Mouse (Mus musculus) midbrain, embryonic 14.5 days (tissue): ENCODE data around the gene Tmem200a. TPM values are rescaled to one million over a fixed set of nuclear protein-coding genes. Genes with fewer than 3 reads are reported as not detected.

ENCODE experiments used
- ATAC-seq: fragments of 200-750 bp; cut with Nextera tagmentation; 2 replicates; pipeline ENCODE4 v1.8.0; 2017; ENCODE audit warnings: moderate number of reproducible peaks, moderate library complexity; ENCODE audit not compliant: low FRiP score, low TSS enrichment
- DNase-seq: peaks from one replicate; pipeline ENCODE4 v3.0.0-alpha.2; 2015
- H3K27ac ChIP-seq: fragments of 300-500 bp; sonication (generic); replicated peaks from 2 replicates; pipeline ENCODE4 v1.5.1; 2014; ENCODE audit warnings: mild to moderate bottlenecking, low read depth, low read length, moderate library complexity
- H3K27me3 ChIP-seq: fragments of 300-500 bp; sonication (generic); 2 replicates; pipeline ENCODE4 v1.6.1; 2014; ENCODE audit warnings: low read length, control low read depth, mixed read lengths; ENCODE audit not compliant: control insufficient read depth, insufficient read depth
- H3K36me3 ChIP-seq: fragments of 300-500 bp; sonication (generic); 2 replicates; pipeline ENCODE4 v1.6.1; 2014; ENCODE audit warnings: low read length, control low read depth; ENCODE audit not compliant: control insufficient read depth, insufficient read depth
- H3K4me1 ChIP-seq: fragments of 300-500 bp; sonication (generic); 2 replicates; pipeline ENCODE4 v1.6.1; 2014; ENCODE audit warnings: mild to moderate bottlenecking, antibody characterized with exemption, low read length, control low read depth; ENCODE audit not compliant: control insufficient read depth, insufficient read depth
- H3K4me2 ChIP-seq: fragments of 300-500 bp; sonication (generic); 2 replicates; pipeline ENCODE4 v1.6.1; 2014; ENCODE audit warnings: mild to moderate bottlenecking, low read length, moderate library complexity
- H3K4me3 ChIP-seq: fragments of 300-500 bp; sonication (generic); replicated peaks from 2 replicates; pipeline ENCODE4 v1.5.1; 2014; ENCODE audit warnings: low read depth, low read length
- H3K9ac ChIP-seq: fragments of 300-500 bp; sonication (generic); replicated peaks from 2 replicates; pipeline ENCODE4 v1.6.1; 2014; ENCODE audit warnings: mild to moderate bottlenecking, low read length, moderate library complexity
- H3K9me3 ChIP-seq: fragments of 300-500 bp; sonication (generic); 2 replicates; pipeline ENCODE4 v1.6.1; 2016; ENCODE audit warnings: low read length, control low read depth, mixed read lengths; ENCODE audit not compliant: control insufficient read depth
- WGBS: fragments of 180-500 bp; shearing (Covaris S2); extraction: QIAGEN DNeasy Blood & Tissue Kit; methylation state at CpG from one replicate; pipeline ENCODE4 v1.1.7; 2014; 5-methylcytosine and 5-hydroxymethylcytosine counted together
- polyA plus RNA-seq: library from polyadenylated mRNA; unstranded; fragments of >200 nt; fragmentation: Nextera tagmentation; extraction: Ambion mirVana; gene quantifications from 2 replicates; pipeline ENCODE4 v1.2.1, GENCODE M21; 2014

Tmem200a gene
- polyA plus RNA-seq, 1 experiment from 2014 or later = 37.7 TPM

- Histone ChIP-seq H3K4me3 (no peak overlapping the region), H3K27me3 (no peaks in the 10 kb centered on the region), H3K27ac (no peak overlapping the region), H3K9ac (no peak overlapping the region), H3K9me3 (no peaks in the 10 kb centered on the region), H3K4me2 (no peak overlapping the region), H3K4me1 (no peaks in the 10 kb centered on the region), H3K36me3 (no peaks in the 10 kb centered on the region)
- DNase-seq = no peak
- WGBS = 64% methylated on average over 3 of the region's 3 CpGs
- ATAC-seq = no peak
Measured at GRCm38 (mm10) chr10:25954641-25955228, 124.1 kb downstream of the Tmem200a start.

- 89% methylated on average over 7 of the region's 7 CpGs for WGBS
- Histone ChIP-seq H3K27ac (no peak overlapping the region), H3K27me3 (no peaks in the 10 kb centered on the region), H3K4me2 (no peak overlapping the region), H3K4me3 (no peak overlapping the region), H3K9ac (no peak overlapping the region), H3K9me3 (no peaks in the 10 kb centered on the region), H3K36me3 (no peaks in the 10 kb centered on the region), H3K4me1 (no peaks in the 10 kb centered on the region)
- DNase-seq = no peak
- ATAC-seq = no peak
Measured at GRCm38 (mm10) chr10:25952838-25953237, 126.0 kb downstream of the Tmem200a start.

GRCm38 (mm10) chr10:25952150-25952549, 126.7 kb downstream of the Tmem200a start:
- no peak for ATAC-seq
- no peaks in the 10 kb centered on the region for H3K27me3 ChIP-seq
- 89% methylated on average over 6 of the region's 6 CpGs for WGBS

DNA sequence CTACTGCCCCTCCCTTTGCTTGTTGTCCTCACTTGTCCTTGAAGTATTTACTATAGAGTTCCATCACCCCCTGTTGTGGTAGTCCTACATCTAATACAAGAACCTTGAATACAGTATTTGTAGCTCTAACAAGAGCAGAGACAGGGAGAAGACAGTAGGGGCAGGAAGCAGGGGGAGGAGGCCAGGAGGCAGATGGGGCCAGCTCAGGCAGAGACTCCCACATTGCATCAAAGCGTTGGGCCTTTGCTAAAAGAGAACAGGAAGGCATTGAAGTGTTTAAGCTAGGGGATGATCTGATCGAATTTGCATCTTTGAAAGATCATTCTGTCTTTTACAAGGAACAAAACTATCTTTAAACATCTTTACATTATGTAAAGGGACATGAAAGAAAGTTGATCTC, 133.0 kb downstream of the Tmem200a start:
- Histone ChIP-seq H3K4me1 (no peaks in the 10 kb centered on the region), H3K27ac (no peak overlapping the region), H3K9ac (no peak overlapping the region), H3K36me3 (no peaks in the 10 kb centered on the region), H3K4me3 (no peak overlapping the region), H3K27me3 (no peaks in the 10 kb centered on the region), H3K4me2 (no peak overlapping the region), H3K9me3 (no peaks in the 10 kb centered on the region)
- ATAC-seq (no peak), DNase-seq (no peak)
- 69% methylated on average over 2 of the region's 2 CpGs for WGBS

More at GRCm38 (mm10) chr10:25952150-25952549, 126.7 kb downstream of the Tmem200a start:
- Histone ChIP-seq H3K4me1 (no peaks in the 10 kb centered on the region), H3K27ac (no peak overlapping the region), H3K4me2 (no peak overlapping the region), H3K9me3 (no peaks in the 10 kb centered on the region), H3K4me3 (no peak overlapping the region), H3K36me3 (no peaks in the 10 kb centered on the region), H3K9ac (no peak overlapping the region)
- DNase-seq = no peak

GRCm38 (mm10) chr10:25944641-25945040, 134.2 kb downstream of the Tmem200a start:
- ATAC-seq = no peak
- Histone ChIP-seq H3K4me2 (no peak overlapping the region), H3K27me3 (no peaks in the 10 kb centered on the region), H3K36me3 (no peaks in the 10 kb centered on the region), H3K9ac (no peak overlapping the region), H3K4me1 (no peaks in the 10 kb centered on the region), H3K9me3 (no peaks in the 10 kb centered on the region), H3K4me3 (no peak overlapping the region), H3K27ac (no peak overlapping the region)
- no peak for DNase-seq
- WGBS = 25% methylated on average over 2 of the region's 2 CpGs

DNA sequence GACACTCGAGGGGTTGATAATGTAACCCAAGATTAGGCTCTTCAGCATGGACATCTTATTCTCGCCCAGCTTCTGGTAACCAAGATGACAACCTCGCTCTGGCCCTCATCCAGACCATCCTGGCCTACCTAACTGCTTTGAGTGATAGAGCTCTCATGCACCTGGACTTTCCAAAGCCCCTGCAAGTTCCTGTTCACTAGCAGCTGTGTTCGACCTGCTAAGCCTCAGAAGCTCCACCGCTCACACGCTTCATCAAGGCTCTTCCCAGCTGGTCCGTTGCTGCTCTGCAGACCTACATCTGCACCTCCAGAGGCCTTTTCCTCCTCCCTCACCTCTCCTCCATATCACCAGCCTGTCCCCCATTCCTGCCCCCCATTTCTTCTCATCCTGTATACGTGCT, 147.1 kb downstream of the Tmem200a start:
- Histone ChIP-seq H3K36me3 (no peaks in the 10 kb centered on the region), H3K27ac (no peak overlapping the region), H3K4me1 (peaks cover 11% of the 10 kb centered on the region), H3K9ac (no peak overlapping the region), H3K27me3 (no peaks in the 10 kb centered on the region), H3K9me3 (no peaks in the 10 kb centered on the region), H3K4me2 (no peak overlapping the region), H3K4me3 (no peak overlapping the region)
- WGBS = 90% methylated on average over 8 of the region's 8 CpGs
- ATAC-seq = no peak
- DNase-seq = no peak

DNA sequence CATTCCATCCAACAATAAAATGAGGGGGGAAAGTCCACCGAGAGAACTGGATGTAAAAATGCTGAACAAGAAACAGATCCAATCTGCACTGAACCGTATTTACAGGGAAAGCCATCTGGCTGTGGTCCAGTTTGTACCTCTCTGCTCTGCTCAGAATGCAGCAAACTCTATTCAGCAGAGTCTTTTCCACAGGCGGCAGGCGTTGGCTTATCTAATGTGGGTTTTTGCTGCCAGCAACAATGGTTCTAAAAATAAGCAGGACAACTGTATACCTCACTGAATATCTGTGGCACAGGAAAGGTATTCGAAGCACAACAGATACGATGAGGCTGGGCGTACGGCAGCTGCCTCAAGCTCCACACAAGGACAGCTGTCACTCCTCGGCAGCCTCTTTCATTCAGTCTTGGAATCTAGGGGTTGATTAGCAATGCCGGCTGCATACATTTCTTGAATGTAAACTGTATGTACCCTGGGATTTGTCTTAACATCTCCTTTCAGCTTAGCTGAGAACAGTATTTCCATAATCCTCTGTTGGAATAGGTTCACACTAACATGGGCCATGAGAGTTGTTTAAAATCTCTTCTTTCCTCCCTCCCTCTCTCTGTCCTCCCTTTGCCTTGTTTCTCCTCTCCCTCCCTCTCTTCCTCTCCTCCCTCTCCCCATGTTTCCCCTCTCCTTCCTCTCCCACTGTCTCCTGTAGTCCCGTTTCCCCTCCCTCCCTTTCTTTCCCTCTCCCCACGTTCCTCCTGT, 149.3 kb downstream of the Tmem200a start:
- Histone ChIP-seq H3K36me3 (no peaks in the 10 kb centered on the region), H3K9ac (no peak overlapping the region), H3K4me3 (no peak overlapping the region), H3K4me2 (peak overlapping the region; percentile 42), H3K4me1 (peaks cover 11% of the 10 kb centered on the region), H3K27ac (peak overlapping the region; percentile 15; the same call in 1 of the 2 replicates), H3K27me3 (no peaks in the 10 kb centered on the region), H3K9me3 (no peaks in the 10 kb centered on the region)
- 7% methylated on average over 12 of the region's 12 CpGs for WGBS
- ATAC-seq (peak; percentile 72), DNase-seq (peak; percentile 73)

GRCm38 (mm10) chr10:25928861-25929368, 149.9 kb downstream of the Tmem200a start:
- H3K9ac ChIP-seq = no peak overlapping the region
- peaks cover 11% of the 10 kb centered on the region for H3K4me1 ChIP-seq
- H3K4me2 ChIP-seq = peak overlapping the region; percentile 42
- H3K27ac ChIP-seq = peak overlapping the region; percentile 15; the same call in 1 of the 2 replicates
- WGBS = 11% methylated on average over 8 of the region's 8 CpGs
- H3K4me3 ChIP-seq = no peak overlapping the region
- H3K36me3 ChIP-seq = no peaks in the 10 kb centered on the region
- ATAC-seq = peak; percentile 53
- no peaks in the 10 kb centered on the region for H3K9me3 ChIP-seq
- no peak for DNase-seq
- no peaks in the 10 kb centered on the region for H3K27me3 ChIP-seq

DNA sequence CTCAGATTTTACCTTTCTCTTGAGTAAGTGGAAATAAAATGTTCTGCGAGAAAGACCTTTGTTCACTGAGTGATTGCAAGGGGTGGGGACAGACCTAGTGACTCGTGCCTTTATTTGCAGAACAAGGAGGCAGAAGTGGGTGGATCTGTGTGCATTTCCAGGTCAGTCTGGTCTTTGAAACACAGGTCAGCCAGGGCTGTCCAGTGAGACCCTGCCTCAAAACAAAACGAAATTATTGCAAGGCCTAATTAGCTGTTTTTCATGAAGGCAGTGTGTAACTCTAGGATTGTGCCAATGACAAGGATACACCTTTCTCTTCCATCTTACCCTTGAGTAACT, 150.4 kb downstream of the Tmem200a start:
- DNase-seq (no peak), ATAC-seq (no peak)
- no peak overlapping the region for H3K4me3 ChIP-seq
- no peak overlapping the region for H3K27ac ChIP-seq
- peaks cover 11% of the 10 kb centered on the region for H3K4me1 ChIP-seq
- 46% methylated on average over 3 of the region's 3 CpGs for WGBS
- no peaks in the 10 kb centered on the region for H3K36me3 ChIP-seq
- no peak overlapping the region for H3K4me2 ChIP-seq
- no peak overlapping the region for H3K9ac ChIP-seq
- H3K9me3 ChIP-seq = no peaks in the 10 kb centered on the region
- no peaks in the 10 kb centered on the region for H3K27me3 ChIP-seq
